Mouse (Mus musculus) liver, embryonic 11.5 days (tissue): ENCODE results near the gene Dnajb9. TPM values are rescaled to one million over a fixed set of nuclear protein-coding genes. Genes with fewer than 3 reads are reported as not detected.

ENCODE experiments used
- ATAC-seq: fragments of 200-750 bp; cut with Nextera tagmentation; replicated peaks from 2 replicates; pipeline ENCODE4 v1.8.0; 2017; ENCODE audit warnings: moderate number of reproducible peaks, mild to moderate bottlenecking, moderate TSS enrichment, moderate library complexity; ENCODE audit not compliant: low FRiP score
- DNase-seq: peaks from one replicate; pipeline ENCODE4 v3.0.0-alpha.2; 2017; ENCODE audit warnings: low spot score
- H3K27ac ChIP-seq: fragments of 300-500 bp; sonication (generic); 2 replicates; pipeline ENCODE4 v1.5.1; 2014; ENCODE audit warnings: mild to moderate bottlenecking, low read depth, low read length, control low read depth
- H3K27me3 ChIP-seq: fragments of 300-500 bp; sonication (generic); replicated peaks from 2 replicates; pipeline ENCODE4 v1.6.1; 2014; ENCODE audit warnings: low read length, mixed read lengths; ENCODE audit not compliant: control insufficient read depth, insufficient read depth
- H3K36me3 ChIP-seq: fragments of 300-500 bp; sonication (generic); 2 replicates; pipeline ENCODE4 v1.6.1; 2014; ENCODE audit warnings: mild to moderate bottlenecking, low read length, moderate library complexity, mixed read lengths; ENCODE audit not compliant: control insufficient read depth, insufficient read depth
- H3K4me1 ChIP-seq: fragments of 300-500 bp; sonication (generic); replicated peaks from 2 replicates; pipeline ENCODE4 v1.6.1; 2014; ENCODE audit warnings: low read length, mixed read lengths; ENCODE audit not compliant: control insufficient read depth, insufficient read depth
- H3K4me2 ChIP-seq: fragments of 300-500 bp; sonication (generic); 2 replicates; pipeline ENCODE4 v1.6.1; 2014; ENCODE audit warnings: mild to moderate bottlenecking, control low read depth, moderate library complexity
- H3K4me3 ChIP-seq: fragments of 300-500 bp; sonication (generic); 2 replicates; pipeline ENCODE4 v1.5.1; 2014; ENCODE audit warnings: low read depth, low read length, control low read depth
- H3K9ac ChIP-seq: fragments of 300-500 bp; sonication (generic); 2 replicates; pipeline ENCODE4 v1.6.1; 2014; ENCODE audit warnings: low read depth, low read length, control low read depth
- H3K9me3 ChIP-seq: fragments of 300-500 bp; sonication (generic); 2 replicates; pipeline ENCODE4 v1.6.1; 2016; ENCODE audit warnings: low read length, inconsistent platforms, mixed read lengths; ENCODE audit not compliant: control insufficient read depth
- WGBS: fragments of 180-500 bp; shearing (Covaris S2); extraction: QIAGEN DNeasy Blood & Tissue Kit; methylation state at CpG from one replicate; pipeline ENCODE4 v1.1.7; 2014; 5-methylcytosine and 5-hydroxymethylcytosine counted together
- polyA plus RNA-seq: library from polyadenylated mRNA; unstranded; fragments of >200 nt; fragmentation: Nextera tagmentation; extraction: Ambion mirVana; gene quantifications from 2 replicates; pipeline ENCODE4 v1.2.1, GENCODE M21; 2014

The Dnajb9 gene
- polyA plus RNA-seq = 19.8 and 22.4 TPM in 2 replicates

DNA sequence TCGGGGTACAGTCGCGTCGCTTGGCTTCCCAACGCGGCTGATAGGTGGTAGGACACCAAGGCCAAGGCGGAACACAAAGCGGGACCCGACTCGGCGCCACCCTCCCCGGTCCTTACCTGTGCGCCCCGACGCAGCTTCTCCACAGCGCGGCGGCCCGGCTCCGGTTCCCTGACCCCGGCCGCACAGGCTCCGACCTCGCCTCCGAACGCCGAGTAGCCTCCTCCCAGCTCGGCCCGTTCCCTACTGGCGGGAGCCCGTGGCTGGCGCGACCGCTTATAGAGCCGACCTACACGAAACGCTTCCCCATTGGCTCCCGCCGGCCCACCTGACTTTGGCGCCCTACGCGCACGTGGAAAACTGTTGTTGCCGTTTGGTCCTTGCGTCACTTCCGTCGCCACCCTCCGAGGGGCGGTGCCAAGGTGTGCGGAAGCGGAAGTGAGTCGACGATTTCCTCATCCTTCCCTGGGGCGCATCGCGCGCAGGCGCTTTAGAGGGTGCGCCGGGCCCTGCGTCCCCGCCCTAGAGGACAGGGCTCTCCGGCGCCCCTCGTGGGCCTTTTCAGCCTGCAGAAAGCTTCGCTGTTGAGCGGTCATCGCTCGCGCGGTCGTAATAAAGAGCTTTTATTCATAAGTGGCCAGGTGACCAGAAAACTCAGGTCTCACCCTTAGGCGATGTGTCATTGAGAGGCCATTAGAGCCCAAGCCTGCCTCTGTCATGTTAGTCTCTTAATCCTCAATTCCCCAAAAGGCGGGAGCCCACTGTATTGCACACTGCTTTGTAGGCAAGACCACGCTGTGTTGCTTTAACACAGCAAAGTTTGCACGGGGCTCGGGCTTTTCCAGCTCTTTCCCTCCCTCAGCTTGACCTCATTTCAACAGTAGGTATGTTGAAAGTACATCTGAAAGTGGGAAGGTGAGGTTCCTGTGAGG, at the start of gene Dnajb9:
Gene Dnajb9, minus strand, starts transcription at position 503 of the 929 bp plus-strand sequence.
- WGBS = under 1% methylated on average over 77 of the region's 77 CpGs
- ATAC-seq = peak; percentile 99
- H3K27ac ChIP-seq = peak within 1 kb of the TSS; percentile 75

DNA sequence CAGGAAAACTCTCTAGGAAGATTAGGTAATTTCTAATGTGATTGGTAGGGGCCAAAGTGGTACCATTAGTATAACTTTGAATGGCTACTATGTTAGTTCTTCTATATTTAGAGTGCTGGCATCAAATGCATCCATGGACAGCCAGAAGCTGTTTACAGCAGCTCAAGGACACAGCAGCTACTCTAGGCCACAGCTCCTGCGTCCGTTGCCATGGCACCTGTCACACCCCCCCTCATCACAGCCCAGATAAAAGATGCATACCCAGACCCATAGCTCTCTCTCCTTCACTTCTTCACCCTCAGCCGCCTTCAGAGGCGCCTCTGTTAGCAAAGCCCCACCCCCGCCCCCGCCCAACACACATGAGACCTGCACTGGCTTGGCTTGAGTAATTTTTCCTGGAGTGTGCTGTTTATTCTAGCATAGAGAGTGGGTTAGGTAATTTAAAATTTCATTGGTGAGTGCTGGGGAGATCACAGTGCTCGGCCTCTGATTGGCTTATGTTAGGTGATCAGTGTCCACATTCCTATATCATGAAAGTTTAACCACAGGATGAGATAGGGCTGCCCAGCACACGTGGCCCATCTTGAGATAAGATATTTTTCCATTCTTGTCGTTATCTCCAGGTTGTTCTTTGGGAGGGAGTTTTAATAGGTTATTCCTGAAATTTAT, 38.3 kb upstream of the Dnajb9 start:
- Histone ChIP-seq H3K9ac (no peak overlapping the region), H3K9me3 (no peaks in the 10 kb centered on the region), H3K4me1 (no peaks in the 10 kb centered on the region), H3K4me3 (no peak overlapping the region), H3K36me3 (no peaks in the 10 kb centered on the region), H3K4me2 (no peak overlapping the region), H3K27ac (no peak overlapping the region), H3K27me3 (no peaks in the 10 kb centered on the region)
- DNase-seq = no peak
- no peak for ATAC-seq
- 60% methylated on average over 9 of the region's 9 CpGs for WGBS

More for the DNA sequence above, at the start of gene Dnajb9:
- H3K9me3 ChIP-seq = no peaks in the 10 kb centered on the region
- H3K36me3 ChIP-seq = 0 out of 2 replicates have a peak, but pooled peaks cover 2% of the 10 kb centered on the region
- peak within 1 kb of the TSS; percentile 92 for H3K4me3 ChIP-seq
- H3K4me1 ChIP-seq = no peaks in the 10 kb centered on the region; the same call in 1 of the 2 replicates
- no peaks in the 10 kb centered on the region for H3K27me3 ChIP-seq
- DNase-seq = peak; percentile 99
- H3K4me2 ChIP-seq = peak within 1 kb of the TSS; percentile 82
- peak within 1 kb of the TSS; percentile 89 for H3K9ac ChIP-seq

DNA sequence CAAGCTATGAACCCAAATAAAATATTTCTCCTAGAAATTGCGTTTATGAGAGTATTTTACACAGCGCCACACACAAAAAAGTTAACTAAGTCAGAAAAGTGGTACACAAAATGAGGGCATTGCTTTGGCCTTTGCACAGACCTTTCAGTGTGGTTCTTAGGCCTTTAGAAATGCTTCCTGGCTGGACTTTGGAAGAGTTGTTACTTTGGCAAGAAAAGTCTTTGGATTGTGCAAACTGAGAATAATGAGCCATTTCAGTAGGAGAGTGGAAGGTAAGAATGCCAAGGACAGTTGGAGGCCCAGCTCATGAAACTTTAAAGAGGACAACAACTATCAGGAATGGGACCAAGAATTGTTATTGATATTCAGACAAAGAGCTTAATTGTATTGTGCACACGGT, 35.6 kb upstream of the Dnajb9 start:
- Histone ChIP-seq H3K4me3 (no peak overlapping the region), H3K27ac (no peak overlapping the region), H3K9me3 (no peaks in the 10 kb centered on the region), H3K4me2 (no peak overlapping the region), H3K27me3 (no peaks in the 10 kb centered on the region), H3K4me1 (no peaks in the 10 kb centered on the region), H3K36me3 (no peaks in the 10 kb centered on the region), H3K9ac (no peak overlapping the region)
- ATAC-seq (no peak), DNase-seq (no peak)
- 88% methylated on average over 3 of the region's 3 CpGs for WGBS

DNA sequence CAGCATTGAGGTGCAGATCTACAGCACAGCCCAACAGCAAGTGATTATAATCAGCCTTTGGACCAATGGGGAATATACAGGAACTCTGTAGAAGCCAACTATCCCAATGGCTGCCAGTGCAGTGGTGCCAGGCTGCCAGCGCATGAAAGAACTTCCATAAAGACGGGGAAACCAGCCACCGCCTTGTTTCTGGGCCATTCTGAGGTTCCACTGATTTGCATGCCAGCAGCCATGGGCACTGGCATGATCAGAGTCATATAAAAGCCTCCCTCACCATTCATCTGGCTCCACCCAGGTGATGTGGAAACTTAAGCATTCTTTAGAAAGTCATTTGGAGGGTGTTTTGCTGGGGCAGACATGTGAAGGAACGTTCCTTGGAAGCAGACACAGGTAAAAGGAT, 32.3 kb upstream of the Dnajb9 start:
- no peak overlapping the region for H3K27ac ChIP-seq
- H3K4me2 ChIP-seq = no peak overlapping the region
- H3K4me3 ChIP-seq = no peak overlapping the region
- no peak overlapping the region for H3K9ac ChIP-seq
- DNase-seq (no peak), ATAC-seq (no peak)
- H3K36me3 ChIP-seq = no peaks in the 10 kb centered on the region
- no peaks in the 10 kb centered on the region for H3K9me3 ChIP-seq
- WGBS = 80% methylated on average over 4 of the region's 4 CpGs
- H3K4me1 ChIP-seq = no peaks in the 10 kb centered on the region
- no peaks in the 10 kb centered on the region for H3K27me3 ChIP-seq

DNA sequence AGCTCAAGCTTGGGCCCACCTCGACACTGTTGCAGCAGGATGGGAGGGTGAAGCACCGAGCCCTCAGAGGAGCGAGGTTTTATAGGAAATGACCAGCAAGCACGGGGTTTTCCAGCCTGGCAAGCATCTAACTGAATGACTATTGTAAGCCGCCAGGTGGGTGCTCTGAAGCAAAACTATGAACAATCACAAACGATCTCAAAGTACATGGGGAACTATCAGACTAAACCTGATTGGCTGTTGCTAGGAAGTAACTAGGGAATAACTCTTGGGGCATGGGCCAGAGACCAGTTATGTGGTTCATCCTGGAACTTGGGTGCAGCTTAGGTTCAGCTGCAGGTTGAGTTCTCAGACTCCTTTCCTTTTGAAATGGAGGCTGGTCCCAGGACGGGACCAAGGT, 31.0 kb upstream of the Dnajb9 start:
- Histone ChIP-seq H3K9ac (no peak overlapping the region), H3K9me3 (no peaks in the 10 kb centered on the region), H3K36me3 (no peaks in the 10 kb centered on the region), H3K27me3 (no peaks in the 10 kb centered on the region), H3K4me2 (no peak overlapping the region), H3K4me1 (no peaks in the 10 kb centered on the region), H3K4me3 (no peak overlapping the region), H3K27ac (no peak overlapping the region)
- 68% methylated on average over 7 of the region's 7 CpGs for WGBS
- no peak for ATAC-seq
- DNase-seq = no peak

DNA sequence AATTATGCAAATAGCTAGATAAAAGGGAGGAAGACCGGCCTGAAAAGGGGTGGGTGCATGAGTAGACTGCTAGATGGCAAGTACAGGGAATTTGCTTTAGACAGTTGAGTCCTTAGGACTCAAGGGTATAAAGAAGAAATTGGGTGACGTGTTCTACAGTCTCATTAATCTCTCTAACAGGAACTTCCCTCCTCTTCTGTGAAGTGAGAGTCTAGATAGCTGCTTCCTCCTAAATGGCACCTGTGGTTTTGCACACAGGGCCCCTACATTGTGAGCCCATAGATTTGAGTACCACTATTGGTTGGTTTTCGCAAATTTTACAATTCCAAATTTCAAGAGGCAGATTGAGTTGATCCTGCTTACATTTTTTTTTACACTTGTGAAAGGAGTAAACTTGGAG, 14.5 kb upstream of the Dnajb9 start:
- ATAC-seq = no peak
- DNase-seq = no peak
- 56% methylated on average over 3 of the region's 3 CpGs for WGBS
- Histone ChIP-seq H3K9me3 (no peaks in the 10 kb centered on the region), H3K4me1 (no peaks in the 10 kb centered on the region), H3K27ac (no peak overlapping the region), H3K4me2 (no peak overlapping the region), H3K4me3 (no peak overlapping the region), H3K36me3 (no peaks in the 10 kb centered on the region), H3K9ac (no peak overlapping the region), H3K27me3 (0 out of 2 replicates have a peak, but pooled peaks cover 3% of the 10 kb centered on the region)

DNA sequence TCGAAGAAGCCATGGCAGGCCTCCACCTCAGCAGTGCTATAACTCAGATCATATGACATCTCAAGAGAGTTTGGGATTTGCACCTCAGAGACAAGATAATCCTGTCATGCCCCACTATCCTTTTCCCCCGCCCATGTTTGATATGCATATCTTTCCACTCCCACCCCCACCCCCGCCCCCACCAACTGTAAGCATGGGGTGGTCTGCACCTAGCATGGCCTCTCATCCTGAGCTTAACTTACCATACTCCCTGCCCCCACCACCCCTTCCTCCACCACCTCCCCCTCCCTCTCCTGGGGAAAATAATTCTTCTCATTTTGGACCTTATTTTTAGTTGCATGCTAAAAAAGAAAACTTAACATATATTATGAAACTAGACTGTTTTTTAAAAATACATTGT, 12.9 kb upstream of the Dnajb9 start:
- Histone ChIP-seq H3K9ac (no peak overlapping the region), H3K4me2 (no peak overlapping the region), H3K4me1 (no peaks in the 10 kb centered on the region), H3K36me3 (no peaks in the 10 kb centered on the region), H3K27me3 (0 out of 2 replicates have a peak, but pooled peaks cover 3% of the 10 kb centered on the region), H3K9me3 (no peaks in the 10 kb centered on the region), H3K27ac (no peak overlapping the region), H3K4me3 (no peak overlapping the region)
- ATAC-seq (no peak), DNase-seq (no peak)
- WGBS = 56% methylated on average over 3 of the region's 3 CpGs

DNA sequence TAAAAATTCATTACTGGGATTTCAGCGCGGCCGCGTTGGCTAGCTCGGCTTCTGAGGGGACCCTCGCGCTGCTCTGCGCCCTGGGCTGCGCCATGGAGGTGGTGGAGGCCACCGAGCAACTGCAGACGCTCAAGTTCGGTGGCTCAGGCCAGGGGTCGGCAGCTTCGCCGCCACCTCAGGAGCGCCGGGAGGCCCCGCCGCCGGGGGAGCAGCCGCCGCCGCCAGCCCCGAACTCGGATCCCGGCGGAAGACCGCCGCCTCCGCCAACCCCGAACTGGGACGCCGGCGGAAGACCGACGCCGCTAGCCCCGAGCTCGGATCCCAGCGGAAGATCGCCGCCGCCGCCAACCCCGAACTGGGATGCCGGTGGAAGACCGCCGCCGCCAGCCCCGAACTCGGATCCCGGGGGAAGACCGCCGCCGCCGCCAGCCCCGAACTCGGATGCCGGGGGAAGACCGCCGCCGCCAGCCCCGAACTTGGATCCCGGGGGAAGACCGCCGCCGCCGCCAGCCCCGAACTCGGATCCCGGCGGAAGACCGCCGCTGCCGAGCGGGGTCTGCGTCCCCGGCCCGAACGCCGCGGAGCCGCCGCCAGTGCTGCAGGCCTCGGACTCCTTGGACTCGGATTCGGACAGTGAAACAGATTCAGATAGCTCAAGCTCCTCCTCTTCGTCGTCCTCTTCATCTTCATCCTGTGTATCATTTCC, 11.7 kb upstream of the Dnajb9 start:
- DNase-seq (peak; percentile 45), ATAC-seq (0 out of 2 replicates have a peak, but pooled peaks have one; percentile 31)
- H3K36me3 ChIP-seq = no peaks in the 10 kb centered on the region
- WGBS = under 1% methylated on average over 85 of the region's 89 CpGs
- H3K27me3 ChIP-seq = 0 out of 2 replicates have a peak, but pooled peaks cover 3% of the 10 kb centered on the region
- no peaks in the 10 kb centered on the region for H3K4me1 ChIP-seq
- no peaks in the 10 kb centered on the region for H3K9me3 ChIP-seq
- H3K4me2 ChIP-seq = peak overlapping the region; percentile 81
- H3K4me3 ChIP-seq = peak overlapping the region; percentile 63
- no peak overlapping the region for H3K27ac ChIP-seq
- peak overlapping the region; percentile 59 for H3K9ac ChIP-seq
